Mouse (Mus musculus) megakaryocyte-erythroid progenitor cell, adult 5-6 weeks (primary cell): ENCODE measurements around the gene Tmem262. TPM values are rescaled to one million over a fixed set of nuclear protein-coding genes. Genes with fewer than 3 reads are reported as not detected.
"Not testable (repeated sequence)": the region's sequence is repeated elsewhere in the genome, so short reads cannot be mapped to it uniquely, and the experiment has no call there.

ENCODE experiments used
- ATAC-seq: replicated peaks from 2 replicates; pipeline ENCODE4 v1.8.0; 2016; ENCODE audit warnings: mild to moderate bottlenecking, inconsistent platforms; ENCODE audit not compliant: severe bottlenecking, poor library complexity, low FRiP score, low TSS enrichment
- total RNA-seq, 2 experiments: library from RNA; stranded (forward) in 1 of 2; stranded (reverse) in 1 of 2; fragments of 200-1000, 215-1000 nt in 1 of 2; fragments of >200 nt in 1 of 2; fragmentation: Nextera tagmentation in 1 of 2; gene quantifications; 2 replicates each; pipeline ENCODE4 v1.2.3; 2014 to 2017

Tmem262 gene
- total RNA-seq (2014; fragmentation: Nextera tagmentation), result not detected in 2 replicates
- not detected in 2 replicates for total RNA-seq (2017)

DNA sequence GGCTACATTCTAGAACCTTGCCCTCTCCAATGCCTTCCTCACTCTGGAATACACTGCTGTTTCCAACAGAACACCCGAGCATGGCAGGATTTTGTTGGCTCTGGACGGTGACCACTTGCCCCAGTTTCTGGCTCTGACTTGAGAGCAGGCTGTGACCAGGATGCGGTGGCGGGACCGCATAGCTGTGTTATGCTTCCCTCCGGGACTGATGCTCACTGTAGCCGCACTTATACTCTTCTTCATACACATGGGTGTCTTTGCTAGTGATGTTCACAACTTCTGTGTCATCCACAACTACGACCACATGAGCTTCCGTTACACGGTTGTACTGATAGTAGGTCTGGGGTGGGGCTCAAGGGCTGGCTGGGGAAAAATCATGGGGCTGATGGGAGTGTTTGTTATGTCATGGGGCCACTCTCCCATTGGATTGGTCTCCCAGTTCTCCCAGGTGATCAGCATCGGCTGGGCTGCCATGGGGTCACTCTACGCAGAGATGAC is at the start of gene Tmem262:
Gene Tmem262 (plus strand): TSS at position 51 of the 498 bp plus-strand sequence.
- ATAC-seq, result no peak

DNA sequence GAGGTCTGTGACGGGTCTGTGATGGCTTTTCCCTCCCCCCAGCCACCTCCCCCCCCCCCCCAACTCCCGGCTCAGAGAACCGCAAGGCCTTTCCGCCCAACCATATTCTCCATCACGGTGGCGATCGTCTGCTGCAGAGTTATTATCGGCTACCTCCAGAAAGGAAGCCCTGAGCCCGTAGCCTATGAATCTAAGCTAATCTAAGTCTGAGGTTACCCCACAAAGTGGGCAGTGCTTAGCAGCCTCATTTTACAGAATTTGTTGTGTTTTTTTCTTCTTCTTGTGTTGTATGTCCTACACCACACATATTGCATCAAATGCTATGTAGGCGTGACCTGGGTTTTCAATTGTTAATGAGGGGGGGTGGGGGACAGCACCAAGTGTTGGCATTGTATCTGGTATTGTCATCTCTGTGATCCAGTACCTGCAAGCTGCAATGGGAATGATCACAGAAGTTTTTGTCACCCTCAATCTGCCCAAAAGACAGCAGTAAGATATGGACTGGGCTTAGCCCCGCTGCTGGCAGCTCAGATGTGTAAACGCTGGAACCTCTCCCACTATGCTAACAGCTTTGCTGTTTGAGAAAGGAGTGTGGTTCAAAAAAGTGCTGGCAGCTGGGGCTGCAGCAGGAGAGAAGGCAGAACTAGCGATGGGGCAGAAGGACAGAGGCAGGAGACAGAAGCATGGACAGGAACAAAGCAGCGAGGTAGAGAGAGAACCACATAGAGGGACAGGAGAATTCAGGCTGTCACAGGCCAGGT is 49.1 kb upstream of the Tmem262 start:
- no peak for ATAC-seq

DNA sequence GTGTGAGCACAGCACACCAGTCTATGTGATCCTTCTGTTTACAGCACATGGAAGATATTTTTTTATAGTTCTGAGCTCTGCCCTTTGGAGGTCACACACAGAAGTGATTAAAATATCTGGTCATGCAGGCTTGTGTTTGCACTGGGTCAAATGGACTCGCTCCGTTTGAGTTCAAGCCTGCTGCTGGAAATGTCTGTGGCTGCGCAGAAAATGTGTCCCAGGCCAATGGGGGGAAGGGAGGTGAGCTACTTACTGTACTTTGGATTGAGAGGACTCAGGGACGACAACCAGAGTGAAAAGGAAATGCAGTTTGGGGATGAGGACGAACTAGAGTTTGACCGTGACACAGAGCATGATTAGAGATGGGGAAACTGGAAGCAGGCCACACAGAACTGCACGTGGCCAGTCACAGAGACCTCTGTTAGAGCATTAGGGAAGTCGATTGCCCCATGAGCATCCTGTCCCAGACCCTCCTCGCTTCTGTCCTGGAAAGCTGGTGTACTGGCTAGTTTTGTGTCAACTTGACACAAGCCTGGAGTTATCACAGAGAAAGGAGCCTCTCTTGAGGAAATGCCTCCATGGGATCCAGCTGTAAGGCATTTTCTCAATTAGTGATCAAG is 43.8 kb upstream of the Tmem262 start:
- no peak for ATAC-seq

DNA sequence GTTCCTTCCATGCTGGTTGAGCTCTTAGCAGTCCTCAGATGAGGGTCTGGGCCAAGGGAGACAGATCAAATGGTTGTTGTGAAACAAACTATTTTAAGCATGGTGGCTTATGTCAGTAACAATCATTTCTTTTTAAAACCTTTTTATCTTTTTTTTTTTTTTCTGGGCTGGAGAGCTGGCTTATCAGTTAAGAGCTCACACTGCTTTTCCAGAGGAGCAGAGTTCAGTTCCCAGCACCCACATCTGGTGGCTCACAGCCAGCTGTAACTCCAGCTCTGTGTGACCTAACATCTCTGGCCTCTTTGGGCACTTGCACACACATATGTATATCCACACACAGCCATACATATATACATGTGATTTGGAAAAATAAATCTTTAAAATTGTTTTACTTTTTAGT is 42.1 kb upstream of the Tmem262 start:
- no peak for ATAC-seq

DNA sequence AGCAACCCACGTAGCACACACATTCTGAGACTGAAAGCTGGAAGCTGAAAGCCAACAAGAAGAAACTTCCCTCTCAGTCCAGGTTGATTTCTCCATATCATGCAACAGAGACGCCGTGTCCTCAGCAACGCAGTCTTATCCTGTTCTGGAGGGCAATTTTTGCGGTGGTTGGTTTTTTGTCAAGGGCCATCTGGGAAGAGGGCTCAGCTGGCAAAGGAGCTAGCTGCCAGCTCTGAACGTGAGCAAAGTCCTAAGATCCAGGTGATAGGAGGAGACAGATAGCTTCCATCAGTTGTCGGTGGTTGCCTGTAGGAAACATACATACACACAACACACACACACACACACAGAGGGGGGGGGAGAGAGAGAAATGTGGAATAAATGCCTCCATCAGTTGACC is 41.5 kb upstream of the Tmem262 start:
- no peak for ATAC-seq

DNA sequence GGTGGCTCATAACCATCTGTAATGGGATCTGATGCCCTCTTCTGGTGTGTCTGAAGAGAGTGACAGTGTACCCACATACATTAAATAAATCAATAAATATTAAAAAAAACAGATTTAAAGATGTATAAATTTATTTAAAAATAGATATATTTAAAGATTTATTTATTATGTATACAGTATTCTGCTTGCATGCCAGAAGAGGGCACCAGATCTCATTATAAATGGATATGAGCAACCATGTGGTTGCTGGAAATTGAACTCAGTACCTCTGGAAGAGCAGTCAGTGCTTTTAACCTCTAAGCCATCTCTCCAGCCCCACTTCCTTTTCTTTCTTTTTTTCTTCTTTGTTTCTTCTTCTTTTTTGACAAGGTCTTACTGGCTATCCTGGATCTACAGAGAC is 39.8 kb upstream of the Tmem262 start:
- ATAC-seq, result no peak

DNA sequence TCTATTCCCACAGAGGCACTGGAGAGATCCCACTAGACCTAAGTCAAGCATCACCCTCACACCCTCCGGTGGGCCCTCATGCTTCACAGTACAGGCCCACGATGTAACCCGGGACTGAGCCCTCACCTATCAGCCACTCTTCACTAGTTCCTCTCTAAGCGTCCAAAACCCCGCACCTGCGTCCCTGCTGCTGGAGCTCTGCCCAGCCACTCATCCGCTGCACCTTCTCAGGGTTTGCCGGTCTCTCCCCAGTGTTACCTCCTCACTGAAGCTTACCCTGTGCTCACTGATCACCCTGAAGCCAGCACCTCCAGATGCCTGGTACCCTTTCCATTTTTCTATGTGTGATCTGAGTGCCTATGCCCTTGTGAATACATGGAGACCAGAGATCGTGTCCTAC is 37.5 kb upstream of the Tmem262 start:
- ATAC-seq, result no peak

DNA sequence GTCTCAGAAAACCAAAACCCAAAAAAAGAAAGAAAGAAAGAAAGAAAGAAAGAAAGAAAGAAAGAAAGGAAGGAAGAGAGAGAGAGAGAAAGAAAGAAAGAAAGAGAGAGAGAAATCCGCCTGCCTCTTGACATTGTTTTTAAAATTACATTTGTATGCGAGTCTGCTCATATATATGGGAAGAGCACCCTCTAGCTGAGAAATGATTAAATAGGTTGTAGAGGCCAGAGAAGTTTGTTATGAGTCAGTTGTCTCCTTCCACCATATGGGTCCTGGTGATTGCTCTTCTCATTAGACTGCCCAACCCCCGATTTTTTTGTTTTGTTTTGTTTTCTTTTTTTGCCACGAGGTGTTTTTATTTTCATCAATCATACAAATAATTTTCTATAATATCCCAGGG is 35.7 kb upstream of the Tmem262 start:
- ATAC-seq, result not testable (repeated sequence)

DNA sequence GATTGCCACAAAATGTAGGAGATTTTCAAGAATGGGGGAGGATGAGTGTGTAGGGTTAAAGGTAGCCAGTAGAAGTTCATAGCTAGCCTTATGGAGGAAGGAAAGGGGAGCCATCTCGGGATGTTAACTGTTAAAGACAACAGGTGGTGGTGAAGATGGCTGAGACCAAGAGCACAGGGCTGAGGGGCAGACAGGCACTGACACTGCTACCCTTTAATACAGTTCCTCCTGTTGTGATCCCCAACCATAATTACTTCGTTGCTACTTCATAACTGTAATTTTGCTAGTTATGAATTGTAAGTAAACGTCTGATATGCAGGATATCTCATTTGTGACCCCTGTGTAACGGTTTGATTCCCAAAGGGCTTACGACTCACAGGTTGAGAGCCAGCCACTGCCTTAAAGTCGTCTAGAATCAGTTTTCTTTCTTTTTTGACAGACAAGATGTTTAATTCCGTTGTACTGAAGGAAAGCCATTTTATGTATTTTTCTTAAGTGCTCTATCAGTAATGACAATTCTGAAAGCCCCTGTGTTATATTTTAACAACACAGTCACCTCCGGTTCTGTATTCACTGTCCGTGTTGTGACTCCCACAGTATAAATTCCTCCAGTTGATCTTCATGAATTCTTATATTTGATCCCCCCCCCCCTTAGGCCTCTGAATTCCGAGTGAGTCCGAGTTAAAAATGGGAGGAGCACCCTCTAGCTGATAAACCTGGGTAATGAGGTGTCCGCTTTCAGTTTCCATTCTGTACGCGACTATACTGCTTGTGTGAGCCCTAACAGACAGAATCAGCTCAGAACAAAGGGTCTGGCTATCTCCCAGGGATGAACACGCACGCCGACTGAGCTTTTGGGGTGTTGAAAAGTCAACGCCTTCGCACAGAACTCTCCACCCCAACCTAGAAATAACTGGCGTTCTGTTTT is 34.2 kb upstream of the Tmem262 start:
- ATAC-seq, result peak; percentile 32

DNA sequence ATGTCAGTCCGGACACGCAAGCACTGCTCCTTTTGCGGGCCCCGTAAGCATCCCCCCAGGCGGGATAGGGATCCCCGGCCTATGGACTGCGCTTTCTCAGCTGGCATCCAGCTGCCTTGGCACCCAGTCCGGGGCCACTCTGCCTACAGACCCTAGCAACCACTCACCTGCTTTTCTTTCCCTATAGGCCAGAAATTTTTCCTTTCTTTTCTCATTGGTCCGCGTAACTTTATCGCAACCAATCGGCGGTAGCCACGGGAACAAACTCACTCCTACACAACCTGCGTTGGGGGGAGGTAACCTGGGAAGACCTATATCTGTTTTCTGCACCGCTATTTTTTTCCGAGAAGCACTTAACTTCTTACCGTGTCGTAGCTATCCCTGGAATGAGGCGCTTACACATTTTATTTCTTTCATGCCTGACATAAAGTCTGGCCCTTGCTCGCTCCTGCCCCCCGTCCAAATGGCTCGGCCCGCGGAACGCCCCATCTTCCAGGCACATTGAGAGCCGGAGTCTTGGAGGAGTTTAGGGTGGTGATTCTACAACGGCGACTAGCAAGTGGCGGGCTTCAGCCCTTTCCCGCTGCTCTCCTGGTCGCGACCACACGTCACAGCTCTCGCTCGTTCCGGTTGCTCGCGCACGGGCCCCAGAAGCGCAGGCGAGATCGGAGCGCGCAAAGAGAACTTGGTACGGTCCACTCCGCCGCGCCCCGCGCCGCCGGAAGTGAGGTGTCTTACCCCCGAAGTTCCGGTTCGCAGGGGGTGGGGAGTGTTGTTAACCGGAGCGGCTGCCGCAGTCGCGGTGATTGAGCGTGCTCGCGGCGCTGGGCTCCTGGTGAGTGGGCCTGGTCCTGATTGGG is 33.3 kb upstream of the Tmem262 start, which contains the start of gene Syvn1:
Gene Syvn1 (plus strand): TSS at position 283 of the 860 bp plus-strand sequence.
- peak; percentile 77 for ATAC-seq

DNA sequence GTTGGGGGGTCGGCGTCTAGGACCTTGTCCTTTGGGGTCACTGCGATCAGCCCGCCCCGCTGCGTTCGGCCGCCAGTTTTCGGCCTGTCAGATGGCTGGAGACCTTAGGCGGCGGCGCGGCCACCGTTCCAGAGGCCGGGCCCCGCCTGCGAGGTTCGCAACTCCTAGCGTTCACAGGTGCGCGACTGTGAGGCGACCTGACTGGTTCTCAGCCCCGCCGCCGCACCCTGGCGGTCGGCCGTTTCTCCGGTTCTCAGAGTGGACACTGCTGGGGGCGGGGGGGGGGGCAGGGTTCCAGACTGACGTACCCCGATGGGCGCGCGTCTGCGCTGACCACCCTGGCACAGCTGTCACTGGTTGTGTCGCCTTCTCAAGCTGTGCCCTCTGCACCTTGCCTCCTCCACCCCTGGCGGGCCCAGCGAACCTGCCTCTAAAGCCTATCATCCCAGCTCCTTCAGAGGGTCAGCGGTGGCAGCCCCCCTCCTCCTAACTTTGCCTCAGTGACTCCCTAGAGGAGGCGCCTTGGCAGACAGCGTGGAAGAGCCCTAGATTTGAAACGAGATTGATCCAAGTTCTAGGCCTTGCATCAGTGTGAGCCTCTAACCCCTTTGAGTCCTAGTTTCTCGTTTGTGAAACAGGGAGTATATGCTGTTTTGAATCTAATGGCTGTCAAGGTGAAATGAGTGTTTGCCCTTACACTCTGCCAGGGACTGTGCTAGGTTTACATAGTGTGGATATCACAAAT is 32.5 kb upstream of the Tmem262 start:
- ATAC-seq, result no peak

DNA sequence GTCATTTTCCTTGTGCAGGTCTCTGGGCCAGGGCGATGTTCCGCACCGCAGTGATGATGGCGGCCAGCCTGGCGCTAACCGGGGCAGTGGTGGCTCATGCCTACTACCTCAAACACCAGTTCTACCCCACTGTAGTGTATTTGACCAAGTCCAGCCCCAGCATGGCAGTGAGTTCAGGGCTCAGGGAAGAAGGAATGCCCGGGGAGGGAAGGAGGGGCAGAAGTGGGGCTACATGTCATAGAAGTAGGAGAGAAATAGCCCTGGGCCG is 32.0 kb upstream of the Tmem262 start:
- no peak for ATAC-seq

DNA sequence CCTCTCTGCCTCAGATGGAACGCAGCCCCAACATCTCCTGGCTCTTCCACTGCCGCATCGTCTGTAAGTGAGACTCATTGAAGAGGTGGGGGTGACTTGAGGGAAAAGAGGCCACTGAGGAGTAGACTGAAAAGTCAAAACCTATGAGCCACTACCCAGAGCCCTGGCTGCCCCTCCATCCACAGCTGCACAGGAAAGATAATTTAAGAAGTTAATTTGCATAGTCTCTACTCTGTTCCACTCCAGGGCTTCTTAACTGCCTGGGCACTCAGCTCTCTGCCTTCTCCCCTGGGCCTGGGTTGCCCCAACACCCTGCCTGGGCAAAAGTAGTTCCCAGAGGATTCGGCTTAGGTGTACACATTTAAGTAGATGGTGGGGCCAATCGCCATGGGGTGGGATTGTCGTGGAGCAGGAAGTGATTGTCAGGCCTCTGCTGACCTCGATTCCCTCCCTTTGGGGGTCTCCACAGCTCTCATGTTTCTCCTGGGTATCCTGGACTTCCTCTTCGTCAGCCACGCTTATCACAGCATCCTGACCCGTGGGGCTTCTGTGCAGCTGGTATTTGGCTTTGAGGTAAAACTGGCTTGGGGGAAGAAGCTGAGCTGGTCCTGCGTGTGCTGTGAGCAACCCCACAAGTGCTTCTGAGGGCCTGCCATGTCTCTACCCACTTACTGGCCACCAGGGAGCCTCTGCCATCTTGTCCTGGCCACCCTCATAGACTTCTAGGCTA is 31.0 kb upstream of the Tmem262 start:
- ATAC-seq, result peak; percentile 24

DNA sequence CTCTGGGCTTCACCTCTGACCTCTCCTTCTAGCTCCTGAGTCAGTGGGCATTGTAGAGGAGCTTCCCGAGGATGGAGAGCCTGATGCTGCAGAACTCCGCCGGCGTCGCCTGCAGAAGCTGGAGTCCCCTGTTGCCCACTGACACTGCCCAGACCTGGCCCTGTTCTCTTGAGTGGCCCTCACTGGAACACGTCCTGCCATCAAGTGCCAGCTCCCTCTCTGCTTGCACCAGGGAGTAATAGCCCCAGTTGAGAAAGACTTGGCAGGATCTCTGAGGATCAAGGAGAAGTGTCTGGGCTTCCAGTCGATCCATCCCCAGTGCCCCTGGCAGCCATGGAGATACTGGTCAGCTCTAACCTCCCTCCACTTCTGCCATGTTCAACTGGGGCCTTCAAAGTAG is 27.3 kb upstream of the Tmem262 start:
- ATAC-seq, result no peak

DNA sequence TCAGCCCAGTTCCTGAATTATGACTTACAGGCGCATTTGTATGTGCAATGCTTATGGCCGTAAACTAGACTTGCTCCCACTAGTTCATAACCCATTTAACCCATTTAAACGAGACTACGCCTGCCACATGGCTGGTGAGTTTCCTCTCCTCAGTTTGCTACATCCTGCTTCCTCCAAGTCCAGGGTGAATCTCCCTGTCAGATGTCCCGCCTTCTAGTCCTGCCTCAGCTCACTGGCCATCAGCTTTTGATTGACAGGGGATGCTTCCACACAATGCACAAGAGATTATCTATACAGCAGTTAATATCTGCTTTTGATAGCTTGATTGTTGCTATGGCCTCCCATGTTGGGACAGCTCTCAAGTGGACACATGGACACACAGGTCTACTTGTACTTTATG is 25.5 kb upstream of the Tmem262 start:
- ATAC-seq, result no peak

DNA sequence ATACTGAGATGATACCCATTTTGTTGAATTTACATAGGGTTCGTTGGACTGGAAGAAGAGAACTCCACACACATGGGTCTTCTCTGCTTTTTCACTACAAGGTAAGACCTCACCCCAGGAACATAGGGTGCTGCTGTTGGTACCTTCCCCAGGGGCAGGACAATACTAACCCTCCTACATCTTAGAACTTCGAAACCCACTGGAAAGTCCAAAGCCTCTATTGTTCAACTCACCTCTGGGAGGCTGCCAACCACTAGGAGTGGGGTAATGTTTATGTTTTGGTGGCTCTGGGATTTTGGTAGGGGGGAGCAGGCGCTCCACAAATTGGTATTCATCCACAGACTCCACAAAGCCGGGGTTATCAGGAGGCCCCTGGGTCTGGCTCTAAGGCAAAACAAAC is 23.1 kb upstream of the Tmem262 start:
- no peak for ATAC-seq

DNA sequence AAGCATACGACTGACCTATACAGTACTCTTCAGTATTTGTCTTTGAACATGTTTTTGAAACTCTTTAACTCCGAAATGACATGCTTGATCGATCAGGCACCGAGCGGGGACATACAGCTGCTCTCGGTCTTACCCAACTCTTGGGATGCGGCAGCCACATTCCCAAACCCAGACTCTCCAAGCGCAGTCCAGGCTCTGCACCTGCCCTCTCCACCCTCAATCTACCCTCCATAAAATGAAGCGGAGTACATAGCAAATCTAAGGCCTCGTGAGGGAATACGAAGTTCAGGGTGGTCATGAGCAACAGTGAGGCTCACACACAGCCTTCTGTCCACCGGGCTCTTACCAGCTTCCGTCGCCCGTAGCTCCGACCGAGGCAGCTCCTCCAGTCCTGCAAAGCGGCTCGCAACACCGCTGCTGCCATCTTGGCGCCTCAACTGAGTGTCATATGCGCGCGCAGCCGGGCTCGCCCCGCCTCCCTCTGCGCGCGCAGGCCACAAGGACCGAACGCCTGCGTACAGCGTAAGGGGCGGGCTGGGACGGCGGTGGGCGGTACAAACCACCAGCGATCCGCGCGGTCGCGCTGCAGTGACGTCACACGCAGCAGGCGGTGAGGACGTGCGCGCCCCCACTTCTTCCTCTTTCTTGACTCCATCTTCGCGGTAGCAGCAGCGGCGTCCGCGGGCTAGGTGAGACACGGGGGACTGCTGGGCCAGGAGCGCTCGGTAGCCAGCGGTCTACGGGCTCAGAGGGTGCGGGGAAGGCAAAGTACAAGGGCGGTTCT is 22.3 kb upstream of the Tmem262 start, which contains the start of the genes Mrpl49 and Fau:
Gene Mrpl49 (minus strand): TSS at position 473 of the 784 bp plus-strand sequence.
Gene Fau (plus strand): TSS at position 532 of the 784 bp plus-strand sequence.
- ATAC-seq, result peak; percentile 71
